Mouse (Mus musculus) heart, embryonic 15.5 days (tissue): Measurements from ENCODE around the gene Mrpl58. TPM values are rescaled to one million over a fixed set of nuclear protein-coding genes. Genes with fewer than 3 reads are reported as not detected.

Experiments
- ATAC-seq: fragments of 200-750 bp; cut with Nextera tagmentation; replicated peaks from 2 replicates; pipeline ENCODE4 v1.8.0; 2017; ENCODE audit warnings: low read depth, moderate TSS enrichment; ENCODE audit not compliant: insufficient number of reproducible peaks, insufficient read depth, low FRiP score
- H3K27ac ChIP-seq: fragments of 300-500 bp; sonication (generic); 2 replicates; pipeline ENCODE4 v1.5.1; 2015; ENCODE audit warnings: mild to moderate bottlenecking, inconsistent platforms
- H3K27me3 ChIP-seq: fragments of 300-500 bp; sonication (generic); 2 replicates; pipeline ENCODE4 v1.6.1; 2015; ENCODE audit warnings: inconsistent platforms
- H3K36me3 ChIP-seq: fragments of 300-500 bp; sonication (generic); 2 replicates; pipeline ENCODE4 v1.6.1; 2015; ENCODE audit warnings: mild to moderate bottlenecking, inconsistent platforms
- H3K4me1 ChIP-seq: fragments of 300-500 bp; sonication (generic); replicated peaks from 2 replicates; pipeline ENCODE4 v1.6.1; 2015; ENCODE audit warnings: inconsistent platforms
- H3K4me2 ChIP-seq: fragments of 300-500 bp; sonication (generic); 2 replicates; pipeline ENCODE4 v1.6.1; 2015; ENCODE audit warnings: inconsistent platforms, mild to moderate bottlenecking, moderate library complexity
- H3K4me3 ChIP-seq: fragments of 300-500 bp; sonication (generic); 2 replicates; pipeline ENCODE4 v1.5.1; 2015; ENCODE audit warnings: mild to moderate bottlenecking, inconsistent platforms
- H3K9ac ChIP-seq: fragments of 300-500 bp; sonication (generic); 2 replicates; pipeline ENCODE4 v1.6.1; 2015; ENCODE audit warnings: mild to moderate bottlenecking, inconsistent platforms
- H3K9me3 ChIP-seq: fragments of 300-500 bp; sonication (generic); replicated peaks from 2 replicates; pipeline ENCODE4 v1.6.1; 2016; ENCODE audit warnings: inconsistent platforms
- WGBS: fragments of 180-500 bp; shearing (Covaris S2); methylation state at CpG from one replicate; pipeline ENCODE4 v1.1.7; 2015; ENCODE audit warnings: mixed read lengths; 5-methylcytosine and 5-hydroxymethylcytosine counted together
- polyA plus RNA-seq: library from polyadenylated mRNA; unstranded; fragments of >200 nt; fragmentation: Nextera tagmentation; extraction: Ambion mirVana; gene quantifications from 2 replicates; pipeline ENCODE4 v1.2.1, GENCODE M21; 2015

The Mrpl58 gene
- polyA plus RNA-seq, 1 experiment from 2014 or later: 167 TPM

- Histone ChIP-seq H3K9me3 (no peaks in the 10 kb centered on the region), H3K4me1 (peaks cover 29% of the 10 kb centered on the region), H3K4me2 (no peak overlapping the region), H3K27me3 (peaks cover 67% of the 10 kb centered on the region), H3K27ac (no peak overlapping the region), H3K36me3 (no peaks in the 10 kb centered on the region), H3K4me3 (no peak overlapping the region), H3K9ac (no peak overlapping the region)
- 50% methylated on average over 8 of the region's 8 CpGs for WGBS
- ATAC-seq: no peak
Measured at GRCm38 (mm10) chr11:115371354-115371753, 32.2 kb upstream of the Mrpl58 start.

GRCm38 (mm10) chr11:115372015-115372414 is 31.5 kb upstream of the Mrpl58 start:
- no peak for ATAC-seq
- peaks cover 24% of the 10 kb centered on the region for H3K4me1 ChIP-seq
- peaks cover 61% of the 10 kb centered on the region for H3K27me3 ChIP-seq
- no peaks in the 10 kb centered on the region for H3K9me3 ChIP-seq
- WGBS: 57% methylated on average over 1 of the region's 1 CpGs
- H3K4me3 ChIP-seq: no peak overlapping the region
- H3K36me3 ChIP-seq: no peaks in the 10 kb centered on the region
- no peak overlapping the region for H3K9ac ChIP-seq
- H3K4me2 ChIP-seq: no peak overlapping the region
- no peak overlapping the region for H3K27ac ChIP-seq

- H3K4me3 ChIP-seq: no peak overlapping the region
- no peaks in the 10 kb centered on the region for H3K9me3 ChIP-seq
- H3K27me3 ChIP-seq: peaks cover 53% of the 10 kb centered on the region
- WGBS: 36% methylated on average over 2 of the region's 2 CpGs
- no peak overlapping the region for H3K9ac ChIP-seq
- H3K4me2 ChIP-seq: no peak overlapping the region
- no peaks in the 10 kb centered on the region for H3K36me3 ChIP-seq
- no peak overlapping the region for H3K27ac ChIP-seq
- H3K4me1 ChIP-seq: peaks cover 16% of the 10 kb centered on the region
- no peak for ATAC-seq
Measured at GRCm38 (mm10) chr11:115372737-115373136, 30.8 kb upstream of the Mrpl58 start.

- peaks cover 45% of the 10 kb centered on the region for H3K27me3 ChIP-seq
- H3K36me3 ChIP-seq: no peaks in the 10 kb centered on the region
- peak overlapping the region; percentile 56 for H3K27ac ChIP-seq
- peak overlapping the region; percentile 60 for H3K9ac ChIP-seq
- no peaks in the 10 kb centered on the region for H3K9me3 ChIP-seq
- H3K4me2 ChIP-seq: peak overlapping the region; percentile 89
- peaks cover 16% of the 10 kb centered on the region for H3K4me1 ChIP-seq
- H3K4me3 ChIP-seq: peak overlapping the region; percentile 51
- ATAC-seq: peak; percentile 77
- 1% methylated on average over 30 of the region's 30 CpGs for WGBS
Measured at GRCm38 (mm10) chr11:115373805-115374694, 29.5 kb upstream of the Mrpl58 start.

- ATAC-seq: 0 out of 2 replicates have a peak, but pooled peaks have one; percentile 53
- Histone ChIP-seq H3K4me2 (peak overlapping the region; percentile 89), H3K4me1 (peaks cover 16% of the 10 kb centered on the region), H3K36me3 (no peaks in the 10 kb centered on the region), H3K4me3 (peak overlapping the region; percentile 51), H3K27me3 (peaks cover 45% of the 10 kb centered on the region), H3K27ac (peak overlapping the region; percentile 56; the same call in 1 of the 2 replicates), H3K9ac (peak overlapping the region; percentile 60), H3K9me3 (no peaks in the 10 kb centered on the region)
- 55% methylated on average over 12 of the region's 12 CpGs for WGBS
Measured at GRCm38 (mm10) chr11:115374695-115375425, 28.7 kb upstream of the Mrpl58 start.

GRCm38 (mm10) chr11:115376722-115377121 is 26.8 kb upstream of the Mrpl58 start:
- H3K4me1 ChIP-seq: peaks cover 21% of the 10 kb centered on the region
- no peak overlapping the region for H3K27ac ChIP-seq
- ATAC-seq: no peak
- no peak overlapping the region for H3K4me3 ChIP-seq
- 48% methylated on average over 7 of the region's 7 CpGs for WGBS
- H3K36me3 ChIP-seq: no peaks in the 10 kb centered on the region
- H3K27me3 ChIP-seq: peaks cover 27% of the 10 kb centered on the region
- no peaks in the 10 kb centered on the region for H3K9me3 ChIP-seq
- H3K4me2 ChIP-seq: no peak overlapping the region
- H3K9ac ChIP-seq: no peak overlapping the region

- no peak overlapping the region for H3K4me3 ChIP-seq
- peaks cover 22% of the 10 kb centered on the region for H3K4me1 ChIP-seq
- WGBS: 81% methylated on average over 4 of the region's 4 CpGs
- no peak overlapping the region for H3K4me2 ChIP-seq
- H3K9me3 ChIP-seq: no peaks in the 10 kb centered on the region
- ATAC-seq: no peak
- H3K27me3 ChIP-seq: peaks cover 22% of the 10 kb centered on the region
- no peaks in the 10 kb centered on the region for H3K36me3 ChIP-seq
- no peak overlapping the region for H3K27ac ChIP-seq
- no peak overlapping the region for H3K9ac ChIP-seq
Measured at GRCm38 (mm10) chr11:115377254-115377653, 26.3 kb upstream of the Mrpl58 start.

- H3K36me3 ChIP-seq: no peaks in the 10 kb centered on the region
- ATAC-seq: no peak
- WGBS: 82% methylated on average over 7 of the region's 7 CpGs
Measured at GRCm38 (mm10) chr11:115377854-115378253, 25.7 kb upstream of the Mrpl58 start.

GRCm38 (mm10) chr11:115381276-115381675 is 22.3 kb upstream of the Mrpl58 start:
- ATAC-seq: no peak
- Histone ChIP-seq H3K9ac (0 out of 2 replicates have a peak overlapping the region, but pooled peaks have one; percentile 22), H3K9me3 (no peaks in the 10 kb centered on the region), H3K27ac (peak overlapping the region; percentile 69), H3K27me3 (peaks cover 7% of the 10 kb centered on the region; the same call in 1 of the 2 replicates), H3K4me2 (peak overlapping the region; percentile 93), H3K4me1 (peaks cover 34% of the 10 kb centered on the region), H3K4me3 (peak overlapping the region; percentile 80), H3K36me3 (no peaks in the 10 kb centered on the region)
- WGBS: 15% methylated on average over 9 of the region's 9 CpGs

More at GRCm38 (mm10) chr11:115377854-115378253, 25.7 kb upstream of the Mrpl58 start:
- Histone ChIP-seq H3K27me3 (peaks cover 19% of the 10 kb centered on the region), H3K4me2 (no peak overlapping the region), H3K4me3 (no peak overlapping the region), H3K9ac (no peak overlapping the region), H3K4me1 (peaks cover 28% of the 10 kb centered on the region), H3K27ac (no peak overlapping the region), H3K9me3 (no peaks in the 10 kb centered on the region)

GRCm38 (mm10) chr11:115381743-115382539 is 21.6 kb upstream of the Mrpl58 start, which contains the start of gene Cdr2l:
Gene Cdr2l (plus strand): TSS chr11:115381916.
- Histone ChIP-seq H3K9ac (peak within 1 kb of the TSS; percentile 82), H3K4me2 (peak within 1 kb of the TSS; percentile 93), H3K4me3 (peak within 1 kb of the TSS; percentile 80), H3K9me3 (no peaks in the 10 kb centered on the region), H3K27me3 (peaks cover 7% of the 10 kb centered on the region; the same call in 1 of the 2 replicates), H3K4me1 (peaks cover 34% of the 10 kb centered on the region), H3K36me3 (no peaks in the 10 kb centered on the region), H3K27ac (peak within 1 kb of the TSS; percentile 83)
- under 1% methylated on average over 76 of the region's 76 CpGs for WGBS
- peak; percentile 90 for ATAC-seq
